Mouse (Mus musculus): ENCODE data around the gene Jsrp1.

The Jsrp1 gene

GRCm38 (mm10) chr10:80813366-80813765 lies at the start of gene Jsrp1:
Gene Jsrp1, minus strand, starts transcription at chr10:80813498.
- in situ Hi-C loops (cut with MboI, MseI), result no loop called here

DNA sequence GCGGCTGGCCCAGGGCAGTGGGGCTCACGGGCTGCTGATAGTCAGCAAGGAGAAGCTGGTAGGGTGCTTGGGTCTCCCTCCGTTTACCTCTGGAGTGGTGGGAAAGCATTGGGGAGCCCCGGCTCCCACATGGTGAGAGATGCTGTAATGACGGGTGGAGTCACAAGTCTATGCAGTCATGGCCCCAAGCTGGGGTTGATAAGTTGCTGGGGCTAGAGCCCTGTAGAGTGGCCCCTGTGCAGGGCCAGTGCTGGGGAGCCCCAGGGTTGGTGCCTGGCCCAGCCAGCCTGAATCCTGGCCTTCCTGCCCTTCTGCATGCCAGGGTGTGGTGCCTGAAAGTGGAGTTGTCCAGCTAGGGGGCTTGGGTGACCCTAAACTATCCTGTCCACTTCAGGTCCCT lies 49.0 kb upstream of the Jsrp1 start:
- in situ Hi-C loops (cut with MboI, MseI), result no loop called here

DNA sequence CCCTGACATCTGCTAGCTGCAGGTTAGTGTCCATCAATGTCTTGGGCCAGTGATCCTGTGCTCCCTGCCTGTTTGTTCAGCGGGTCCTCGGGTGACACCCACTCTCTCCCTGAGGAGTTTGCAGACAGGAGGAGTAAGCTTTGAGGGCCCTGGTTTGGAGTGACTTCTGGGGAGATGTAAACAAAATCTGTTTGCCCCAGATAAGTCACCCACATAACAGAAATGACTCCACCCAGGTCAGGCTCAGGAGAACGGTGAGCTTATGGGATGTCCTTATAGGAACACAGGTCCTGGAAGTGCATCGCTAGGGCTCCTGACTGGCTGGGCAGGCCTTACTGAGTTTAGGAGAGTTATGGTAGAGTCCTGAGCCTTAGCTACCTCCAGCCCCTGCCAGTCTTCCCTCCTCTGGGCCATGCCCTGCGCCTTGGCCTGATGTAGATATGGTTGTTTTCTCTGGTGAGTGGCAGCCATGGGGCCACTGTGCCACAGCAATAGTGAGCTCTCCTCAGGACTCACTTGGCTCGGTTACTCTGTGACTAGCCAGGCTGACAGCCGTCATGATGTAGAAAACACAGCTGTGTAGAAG lies 45.1 kb upstream of the Jsrp1 start:
- in situ Hi-C loops (cut with MboI, MseI), result no loop called here

GRCm38 (mm10) chr10:80857848-80858247 lies 44.5 kb upstream of the Jsrp1 start:
- in situ Hi-C loops (cut with MboI, MseI), result no loop called here

DNA sequence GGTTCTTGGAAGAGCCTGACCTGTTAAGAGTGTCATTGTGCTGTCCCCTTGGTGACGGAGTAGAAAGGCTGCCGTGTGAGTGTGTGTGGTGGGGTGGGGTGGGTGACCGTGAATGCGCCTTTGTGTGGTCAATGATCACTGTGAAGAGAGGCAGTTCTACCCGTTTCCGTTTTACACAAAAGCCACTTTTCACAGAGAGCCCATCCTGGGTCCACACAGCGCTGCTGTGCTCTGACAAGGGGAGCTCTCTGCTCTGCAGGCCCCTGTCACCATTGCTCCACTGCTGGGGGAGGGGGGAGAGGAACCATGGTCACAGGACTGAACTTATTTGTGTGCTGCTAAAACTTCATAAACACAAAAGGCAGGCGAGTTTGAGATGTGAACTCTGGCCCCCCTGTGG lies 44.1 kb upstream of the Jsrp1 start:
- in situ Hi-C loops (cut with MboI, MseI), result no loop called here

DNA sequence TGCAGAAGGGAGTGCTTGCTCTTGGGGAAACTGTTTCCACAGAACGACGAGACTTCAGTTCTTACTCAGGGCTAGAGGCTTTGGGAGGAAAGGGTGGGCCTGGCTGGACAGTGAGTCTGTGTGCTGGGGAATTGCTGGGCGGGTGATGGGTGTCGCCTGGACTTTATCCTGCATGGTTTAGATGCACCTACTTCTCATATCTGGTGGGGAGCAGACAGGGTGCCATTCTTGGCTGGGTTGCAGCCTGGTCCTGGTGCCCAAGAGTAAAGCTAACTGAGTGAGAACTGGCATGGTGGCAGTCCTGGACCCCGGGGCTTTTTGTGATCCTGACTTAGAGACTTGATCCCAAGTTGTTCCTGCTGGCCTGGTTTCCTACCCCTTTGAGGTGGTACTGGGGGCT lies 43.6 kb upstream of the Jsrp1 start:
- in situ Hi-C loops (cut with MboI, MseI), result no loop called here

DNA sequence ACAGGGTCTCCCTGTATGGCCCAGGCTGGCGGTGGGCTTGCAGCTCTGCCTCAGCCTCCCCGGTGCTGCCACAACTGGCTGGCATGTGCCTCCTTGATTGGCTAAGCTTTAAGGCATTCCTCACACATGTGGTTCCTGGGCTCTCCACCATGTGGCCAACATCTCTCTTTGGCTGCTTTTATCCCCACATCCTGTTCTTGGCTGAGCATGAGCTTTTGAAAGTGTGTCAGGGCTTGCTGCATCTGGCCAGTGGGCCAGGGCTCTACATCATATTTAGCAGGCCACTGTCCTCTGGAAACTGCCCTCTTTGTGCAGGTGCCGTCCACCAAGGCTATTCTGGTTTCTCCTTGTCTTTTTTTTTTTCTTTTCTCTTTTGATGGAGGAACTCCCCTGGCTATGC lies 43.0 kb upstream of the Jsrp1 start:
- in situ Hi-C loops (cut with MboI, MseI), result no loop called here

GRCm38 (mm10) chr10:80855749-80856073 lies 42.4 kb upstream of the Jsrp1 start:
- in situ Hi-C loops (cut with MboI, MseI), result no loop called here

DNA sequence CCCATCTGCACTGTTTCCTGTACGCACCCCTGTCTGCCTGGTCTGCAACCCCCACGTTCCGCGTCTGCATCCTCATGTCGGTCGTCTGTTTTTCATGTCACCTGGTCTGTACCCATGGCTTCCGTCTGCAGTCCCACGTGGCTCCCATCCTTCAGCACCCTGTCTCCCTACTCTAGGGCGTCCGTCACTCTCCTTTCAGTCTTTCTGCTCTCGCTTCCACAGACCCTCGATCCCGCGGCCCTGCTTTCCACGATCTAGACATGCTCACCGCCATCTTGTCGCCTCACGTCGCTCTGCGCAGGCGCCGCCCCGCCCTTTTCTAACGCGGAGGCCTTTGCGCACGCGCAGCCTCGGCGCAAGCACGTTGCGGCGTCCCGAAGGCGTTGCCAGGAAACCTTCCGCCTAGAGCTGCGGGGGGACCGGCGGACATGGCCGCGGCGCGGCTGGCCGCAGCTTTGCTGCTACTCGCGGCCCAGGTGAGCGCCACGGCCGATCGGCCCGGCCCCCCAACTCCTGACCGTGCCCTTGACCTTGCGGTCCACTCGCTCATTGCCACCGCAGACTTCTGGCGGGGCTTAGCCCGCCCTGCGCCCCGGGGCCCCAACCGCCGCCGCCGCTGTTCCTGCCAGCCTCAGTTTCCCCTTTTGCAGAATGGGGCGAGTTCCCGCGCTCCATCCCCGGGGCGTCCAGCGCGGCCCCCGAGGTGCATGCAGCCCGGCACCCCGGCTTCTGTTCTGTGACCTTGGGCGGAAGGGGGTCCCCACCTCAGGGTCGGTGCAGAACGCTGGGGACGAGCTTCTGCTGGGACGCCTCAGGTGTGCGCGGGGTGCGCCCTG lies 41.8 kb upstream of the Jsrp1 start, which contains the start of the genes Lsm7 and Sppl2b:
Gene Lsm7, minus strand, starts transcription at position 297 of the 836 bp plus-strand sequence.
Gene Sppl2b, plus strand, starts transcription at position 363 of the 836 bp plus-strand sequence.
- in situ Hi-C loops (cut with MboI, MseI), result no loop called here

- in situ Hi-C loops (cut with MboI, MseI), result no loop called here
These were observed 35.3 kb upstream of the Jsrp1 start for GRCm38 (mm10) chr10:80848571-80848970.

GRCm38 (mm10) chr10:80845732-80846131 lies 32.4 kb upstream of the Jsrp1 start:
- in situ Hi-C loops (cut with MboI, MseI), result no loop called here

DNA sequence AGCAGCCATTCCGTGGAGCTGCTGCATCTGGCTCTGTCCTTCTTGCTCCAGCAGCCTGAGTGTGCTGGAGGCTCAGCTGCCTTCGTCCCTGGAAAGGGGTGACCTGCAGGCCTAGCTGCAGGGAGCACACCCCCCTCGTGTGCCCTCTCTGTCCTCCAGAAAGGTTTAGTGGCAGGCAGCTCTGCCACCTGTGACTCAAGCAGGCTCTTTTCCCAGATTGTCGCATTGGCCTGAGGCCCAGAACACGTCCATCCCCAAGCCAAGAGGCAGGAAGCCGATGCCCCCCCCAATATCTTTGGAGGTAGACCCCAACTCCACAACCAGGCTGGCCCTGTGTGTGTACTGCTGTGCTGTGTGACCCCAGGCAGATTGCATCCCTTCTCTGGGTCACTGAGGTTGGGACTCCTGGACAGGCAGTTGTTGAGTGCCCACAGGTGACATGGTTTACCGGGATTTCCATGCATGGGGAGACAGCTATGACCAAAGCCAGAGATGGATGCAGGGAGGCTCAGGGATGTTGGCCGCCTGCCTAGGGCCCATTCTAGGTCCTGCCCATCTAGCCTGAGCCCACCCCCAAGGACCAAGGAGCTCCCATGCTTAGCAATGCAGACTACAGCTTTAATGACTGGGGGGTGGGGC lies 31.9 kb upstream of the Jsrp1 start:
- in situ Hi-C loops (cut with MboI, MseI), result no loop called here

- in situ Hi-C loops (cut with MboI, MseI), result no loop called here
These were observed 30.7 kb upstream of the Jsrp1 start, which contains the start of gene Lingo3 for GRCm38 (mm10) chr10:80843931-80844547. Gene Lingo3, minus strand, starts transcription at chr10:80844039.

DNA sequence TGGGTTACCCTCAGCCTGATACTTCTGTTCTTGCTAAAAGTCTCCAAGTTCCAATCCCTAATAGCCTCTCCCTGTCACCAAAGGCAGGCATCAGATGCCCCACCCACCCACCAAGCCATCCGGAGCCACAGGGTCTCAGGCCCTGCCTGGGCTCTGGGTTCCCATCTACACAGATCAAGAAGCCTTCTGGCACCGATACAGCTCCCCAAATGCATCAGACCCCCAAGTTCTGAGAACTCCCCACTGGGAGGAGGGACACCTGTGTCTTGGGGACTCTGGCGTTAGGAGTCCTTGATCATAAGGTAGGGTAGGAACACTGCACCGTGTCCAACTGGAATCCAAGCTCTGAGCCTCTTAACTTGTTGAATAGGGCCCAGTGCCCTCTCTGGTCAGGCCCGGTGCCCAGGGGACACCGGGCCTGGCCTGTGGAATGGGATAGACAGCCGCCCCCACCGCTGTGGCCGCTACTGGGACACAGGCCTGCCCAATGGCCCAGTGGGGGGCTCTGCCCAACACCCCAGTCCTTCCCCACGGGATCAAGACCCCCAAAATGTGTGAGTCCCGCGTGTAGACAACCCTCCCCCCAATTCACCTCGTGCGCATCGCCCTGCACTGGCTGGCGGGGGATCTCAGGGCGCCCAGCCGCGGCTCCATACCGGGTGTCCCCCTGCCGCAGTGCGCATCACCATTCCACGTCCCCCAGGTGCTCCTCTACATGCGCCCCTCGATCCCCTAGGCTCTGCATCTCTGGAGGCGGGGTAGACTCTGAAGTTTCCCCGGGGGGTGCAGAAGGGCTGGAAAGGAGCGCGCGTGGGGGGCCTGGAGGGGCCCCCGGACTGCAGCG lies 30.0 kb upstream of the Jsrp1 start:
- in situ Hi-C loops (cut with MboI, MseI), result no loop called here

- in situ Hi-C loops (cut with MboI, MseI), result no loop called here
These were observed 29.0 kb upstream of the Jsrp1 start for GRCm38 (mm10) chr10:80842334-80842733.

GRCm38 (mm10) chr10:80841685-80842084 lies 28.4 kb upstream of the Jsrp1 start:
- in situ Hi-C loops (cut with MboI, MseI), result no loop called here

DNA sequence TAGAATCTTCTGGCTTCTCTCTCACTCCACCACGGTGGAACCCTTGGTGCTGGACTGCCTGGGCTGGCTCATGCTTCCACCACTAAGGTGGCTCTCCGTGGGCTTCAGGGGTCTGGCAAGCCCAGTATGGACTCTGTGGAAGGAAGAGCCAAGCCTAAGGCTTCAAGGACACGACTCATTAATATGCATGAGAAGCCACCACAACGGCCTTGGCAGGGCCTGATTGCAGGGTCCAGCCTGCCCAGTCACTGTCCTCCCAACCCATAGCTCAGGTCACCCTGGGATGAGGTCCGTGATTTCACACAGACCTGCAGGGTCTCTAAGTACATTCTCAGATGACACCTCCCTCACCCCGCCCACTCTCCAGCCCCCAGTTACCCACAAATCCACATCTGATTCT lies 26.6 kb upstream of the Jsrp1 start:
- in situ Hi-C loops (cut with MboI, MseI), result no loop called here

- in situ Hi-C loops (cut with MboI, MseI), result no loop called here
These were observed 25.1 kb upstream of the Jsrp1 start for GRCm38 (mm10) chr10:80838346-80838912.

DNA sequence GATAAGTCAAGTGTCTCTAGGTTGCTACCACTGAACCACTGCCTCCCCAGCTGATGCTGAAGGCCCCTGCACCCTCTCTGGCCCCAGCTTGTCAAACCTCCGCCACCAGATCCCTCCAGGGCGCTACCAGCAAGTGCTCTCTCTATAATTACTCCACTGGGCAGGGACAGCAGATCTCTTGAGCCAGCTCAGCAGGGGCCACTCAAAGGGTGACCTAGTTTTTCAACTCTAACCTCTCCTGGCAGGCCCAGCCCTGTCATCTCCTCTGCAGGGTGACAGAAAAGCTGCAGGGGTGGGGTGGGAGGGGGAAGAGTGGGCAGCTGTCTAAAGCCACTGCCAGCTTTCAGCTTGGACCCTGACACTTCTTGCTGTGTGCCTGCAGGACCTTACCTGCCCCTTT lies 24.5 kb upstream of the Jsrp1 start:
- in situ Hi-C loops (cut with MboI, MseI), result no loop called here

DNA sequence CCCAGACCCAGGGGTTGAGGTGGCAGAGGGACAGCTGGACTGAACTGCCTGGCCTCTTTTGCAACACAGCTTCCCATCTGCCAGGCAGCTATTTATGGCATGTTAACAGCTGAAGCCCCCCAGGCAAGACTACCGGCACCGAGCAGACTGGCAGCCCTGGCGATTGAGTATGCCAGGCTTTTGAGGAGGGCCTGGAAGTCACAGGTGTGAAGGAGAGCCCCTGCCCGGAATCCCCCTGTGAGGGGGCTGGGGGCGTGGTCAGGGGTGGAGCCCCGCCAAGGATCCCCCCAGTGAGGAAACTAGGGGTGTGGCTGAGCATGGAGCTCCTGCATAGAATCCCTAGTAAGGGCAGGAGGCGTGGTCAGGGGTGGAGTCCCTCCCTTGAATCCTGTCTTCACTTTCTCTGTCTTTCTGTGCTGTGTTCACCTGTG lies 23.7 kb upstream of the Jsrp1 start:
- in situ Hi-C loops (cut with MboI, MseI), result no loop called here

- in situ Hi-C loops (cut with MboI, MseI), result no loop called here
These were observed 22.3 kb upstream of the Jsrp1 start for GRCm38 (mm10) chr10:80835617-80836016.

All from T-helper 1 cell (primary cell).